Mouse (Mus musculus) B cell, adult (primary cell): ENCODE data around the gene Mrpl45. TPM values are rescaled to one million over a fixed set of nuclear protein-coding genes. Genes with fewer than 3 reads are reported as not detected.

Experiments
- total RNA-seq: library from RNA; stranded (reverse); gene quantifications from 4 replicates; pipeline ENCODE4 v1.2.4, GENCODE M21; 2023; ENCODE audit not compliant: inconsistent age

Gene Mrpl45
- total RNA-seq: 16.9 to 21.1 TPM (median 20.3 TPM) in 4 replicates

DNA sequence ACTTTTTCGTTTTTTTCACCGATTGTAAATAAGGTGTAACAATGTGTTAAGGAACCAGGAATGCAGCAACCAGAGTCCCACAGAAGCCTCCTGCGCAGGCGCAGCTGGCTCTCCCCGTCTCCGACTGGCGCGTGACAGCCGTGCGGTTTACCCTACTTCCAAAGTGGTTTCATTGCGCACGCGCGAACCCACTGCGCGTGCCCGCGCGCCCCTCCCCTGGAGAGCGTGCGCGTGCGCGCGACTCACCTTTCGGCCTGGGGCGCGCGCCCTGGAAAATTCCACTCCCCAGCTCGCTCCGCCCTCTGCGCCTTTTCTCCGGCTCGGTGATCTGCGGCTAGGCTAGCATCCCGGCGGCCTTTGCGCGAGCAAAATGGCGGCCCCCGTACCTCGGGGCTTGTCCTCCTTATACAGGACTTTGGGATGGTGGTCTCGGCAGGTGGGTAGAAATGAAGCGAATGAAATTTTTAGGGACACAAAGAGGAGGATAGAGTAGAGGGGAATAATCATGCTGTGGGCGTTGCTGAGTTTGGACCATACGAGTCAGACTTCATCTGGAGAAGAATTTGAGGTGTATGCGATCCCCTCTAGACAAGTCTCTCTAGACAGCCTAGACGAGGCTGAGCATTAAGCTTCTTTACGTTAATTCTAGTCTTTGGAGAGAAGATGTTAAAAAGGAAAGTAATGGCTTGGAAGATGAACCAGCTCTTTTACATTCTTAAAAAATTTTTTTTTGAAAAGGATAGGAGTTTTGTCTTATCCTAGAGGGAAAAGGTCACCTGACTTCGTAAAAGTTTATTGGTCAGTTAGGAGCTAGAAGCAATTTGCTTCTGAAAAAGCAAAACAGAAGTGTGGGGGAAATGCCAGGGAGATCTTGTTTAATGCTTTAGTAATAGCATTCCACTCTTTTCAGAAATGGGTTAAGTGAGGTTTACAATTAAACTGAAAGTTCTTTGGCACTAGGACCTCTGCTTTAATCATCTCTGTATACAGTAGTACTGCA lies at the start of gene Mrpl45:
TSS of gene Mrpl45 (plus strand) at position 213 of the 1,000 bp plus-strand sequence.

DNA sequence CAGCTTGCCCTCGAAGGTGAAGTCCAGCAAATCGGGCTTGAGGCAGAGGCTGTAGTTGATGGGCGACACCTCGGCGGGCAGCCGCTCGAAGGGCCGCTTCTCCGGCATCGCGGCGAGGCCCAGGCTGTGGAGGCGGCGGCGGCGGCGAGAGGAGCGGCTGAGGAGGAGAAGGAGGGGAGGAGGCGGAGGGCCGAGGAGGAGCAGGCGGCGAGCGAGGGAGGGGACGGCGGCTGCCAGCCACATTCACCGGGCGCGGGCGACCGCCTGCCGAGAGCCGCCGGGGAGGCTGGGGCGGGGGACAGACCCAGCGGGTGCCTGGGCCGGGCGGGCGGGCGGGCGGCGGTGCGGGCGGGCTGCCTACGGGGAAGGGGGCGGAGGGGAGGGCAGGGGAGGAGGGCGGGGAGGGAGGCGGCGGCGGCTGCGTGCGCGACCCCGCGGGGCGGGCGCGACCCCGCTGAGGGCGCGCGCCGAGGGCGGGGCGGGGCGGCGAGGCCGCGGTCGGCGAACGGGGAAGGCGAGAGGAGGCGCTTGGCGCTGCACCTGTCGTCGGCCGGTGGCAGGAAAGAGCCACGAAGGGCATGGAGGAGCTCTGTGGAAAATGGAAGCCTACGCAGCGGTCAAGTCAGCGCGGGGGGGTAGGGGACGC lies 35.2 kb upstream of the Mrpl45 start, which contains the start of gene Npepps:
TSS of gene Npepps (minus strand) at position 423 of the 646 bp plus-strand sequence.

GRCm38 (mm10) chr11:97352027-97352684 lies 36.6 kb downstream of the Mrpl45 start, which contains the start of gene Gpr179:
Gpr179 (minus strand) TSS chr11:97352077.

DNA sequence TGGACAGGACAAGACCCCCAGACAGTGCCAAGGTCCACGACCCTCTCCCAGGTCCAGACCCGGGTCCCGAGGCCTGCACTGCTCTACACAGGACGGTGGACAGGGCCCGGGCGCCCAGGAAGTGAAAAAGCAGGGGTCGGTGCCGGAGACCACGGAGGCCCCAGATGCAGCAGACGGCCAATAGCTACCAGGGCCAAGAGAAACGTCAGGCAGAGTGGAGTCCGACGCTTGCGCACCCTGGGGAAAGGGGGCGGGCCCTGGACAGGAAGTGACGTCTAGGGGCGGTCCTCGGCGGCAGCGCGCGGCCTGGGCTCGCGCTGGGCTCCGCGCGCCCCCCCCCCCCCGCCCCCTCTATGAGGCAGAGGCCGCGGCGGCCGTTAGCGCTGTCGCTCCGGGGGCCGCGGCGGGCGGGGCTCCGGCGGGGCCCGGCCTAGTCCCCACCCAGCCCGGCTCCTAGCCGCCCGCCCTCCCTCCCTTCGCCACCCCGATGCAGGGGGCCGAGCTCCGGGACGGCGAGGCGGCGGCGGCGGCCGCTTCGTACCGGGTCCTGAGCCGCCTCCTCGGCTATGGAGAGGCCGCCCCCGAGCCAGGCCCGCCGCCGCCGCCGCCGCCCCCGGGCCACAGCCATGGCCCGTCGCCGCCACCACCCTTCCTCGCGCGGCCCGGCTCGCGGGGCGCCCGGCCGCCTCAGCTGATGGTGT lies 46.6 kb downstream of the Mrpl45 start, which contains the start of gene Socs7:
TSS of gene Socs7 (plus strand) at position 604 of the 701 bp plus-strand sequence.

Other genes starting within 250 kb of the Mrpl45 start
- 1.3 to 2.6 TPM (median 2.4 TPM) in 4 replicates for gene Tbx21, start 200.4 kb upstream of the Mrpl45 start, total RNA-seq
- gene Tbkbp1, start 164.2 kb upstream of the Mrpl45 start, total RNA-seq: 0.21 to 0.80 TPM (median 0.46 TPM) in 4 replicates
- gene Kpnb1, start 127.8 kb upstream of the Mrpl45 start, total RNA-seq: 136 to 148 TPM (median 143 TPM) in 4 replicates
- 57.4 to 66.8 TPM (median 64.3 TPM) in 4 replicates for gene Npepps, start 35.1 kb upstream of the Mrpl45 start, total RNA-seq
- gene Gpr179, start 36.4 kb downstream of the Mrpl45 start, total RNA-seq: 0.16 TPM in 1 of 4 replicates, not detected in the others
- gene Socs7, start 46.8 kb downstream of the Mrpl45 start, total RNA-seq: 20.2 to 25.4 TPM (median 21.1 TPM) in 4 replicates
- 0.30 to 0.51 TPM (median 0.43 TPM) in 4 replicates for gene Arhgap23, start 99.8 kb downstream of the Mrpl45 start, total RNA-seq
- not detected in 4 replicates for gene 4933428G20Rik, start 184.6 kb downstream of the Mrpl45 start, total RNA-seq